Mouse (Mus musculus): ENCODE measurements around the gene Gm14408. TPM values are rescaled to one million over a fixed set of nuclear protein-coding genes. Genes with fewer than 3 reads are reported as not detected.

The Gm14408 gene
- polyA plus RNA-seq (2014; fragmentation: Illumina TruSeq; extraction: RNeasy Lipid Tissue Mini Kit (QIAGEN cat#74804); ENCODE audit: low replicate concordance), result not detected

DNA sequence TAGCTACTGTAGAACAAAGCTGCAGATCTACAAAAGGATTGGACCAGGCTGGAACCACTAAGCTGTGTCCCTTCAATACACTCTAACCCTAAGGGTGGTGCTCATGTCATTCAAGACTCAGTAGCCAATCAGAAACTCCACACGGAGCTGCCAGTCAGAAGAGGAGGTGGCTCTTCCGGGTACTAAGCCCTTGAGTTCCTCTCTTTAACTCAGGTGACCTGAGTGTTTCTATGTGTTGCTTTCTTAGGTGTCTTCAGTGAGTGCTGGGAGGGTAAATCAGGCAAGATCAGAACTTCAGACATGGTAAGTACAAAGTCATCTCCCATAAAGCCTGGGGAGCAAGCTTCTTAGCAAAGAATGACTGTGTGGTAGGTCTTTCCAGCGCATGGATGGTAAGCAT, at the start of gene Gm14408:
TSS of gene Gm14408 (plus strand) at position 301 of the 400 bp plus-strand sequence.

DNA sequence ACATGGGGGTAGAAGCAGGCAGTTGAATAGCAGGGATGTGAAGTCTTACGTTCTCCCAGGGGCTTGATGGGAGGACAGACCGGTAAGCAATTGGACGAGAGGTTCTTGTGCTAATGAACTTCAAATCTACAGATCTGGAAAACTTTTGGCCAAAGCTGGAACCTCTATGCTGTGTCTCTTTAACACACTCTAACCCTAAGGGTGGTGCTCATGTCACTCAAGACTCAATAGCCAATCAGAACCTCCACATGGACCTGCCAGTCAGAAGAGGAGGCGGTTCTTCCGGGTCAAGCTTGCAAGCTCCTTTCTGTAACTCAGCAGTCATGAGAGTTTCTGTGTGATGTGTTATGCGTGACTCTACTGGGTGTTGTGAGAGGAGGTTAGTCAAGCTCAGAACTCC, 32.6 kb upstream of the Gm14408 start, which contains the start of gene Gm14295:
TSS of gene Gm14295 (plus strand) at position 301 of the 400 bp plus-strand sequence.

Other genes starting within 250 kb of the Gm14408 start
- gene Gm14308, start 194.8 kb upstream of the Gm14408 start, polyA plus RNA-seq (2014; fragmentation: Illumina TruSeq; extraction: RNeasy Lipid Tissue Mini Kit (QIAGEN cat#74804); ENCODE audit: low replicate concordance), result 16.7 TPM
- 39.2 TPM for gene Zfp973, start 160.6 kb upstream of the Gm14408 start, polyA plus RNA-seq (2014; fragmentation: Illumina TruSeq; extraction: RNeasy Lipid Tissue Mini Kit (QIAGEN cat#74804); ENCODE audit: low replicate concordance)
- gene Gm14305, start 122.8 kb upstream of the Gm14408 start, polyA plus RNA-seq (2014; fragmentation: Illumina TruSeq; extraction: RNeasy Lipid Tissue Mini Kit (QIAGEN cat#74804); ENCODE audit: low replicate concordance), result 69.2 TPM
- 32.6 TPM for gene Gm14295, start 32.5 kb upstream of the Gm14408 start, polyA plus RNA-seq (2014; fragmentation: Illumina TruSeq; extraction: RNeasy Lipid Tissue Mini Kit (QIAGEN cat#74804); ENCODE audit: low replicate concordance)
- gene Gm14296, start 96.7 kb downstream of the Gm14408 start, polyA plus RNA-seq (2014; fragmentation: Illumina TruSeq; extraction: RNeasy Lipid Tissue Mini Kit (QIAGEN cat#74804); ENCODE audit: low replicate concordance), result 25.2 TPM
- gene Gm14419, start 169.8 kb downstream of the Gm14408 start, polyA plus RNA-seq (2014; fragmentation: Illumina TruSeq; extraction: RNeasy Lipid Tissue Mini Kit (QIAGEN cat#74804); ENCODE audit: low replicate concordance), result 10.7 TPM
- gene Gm14401, start 243.2 kb downstream of the Gm14408 start, polyA plus RNA-seq (2014; fragmentation: Illumina TruSeq; extraction: RNeasy Lipid Tissue Mini Kit (QIAGEN cat#74804); ENCODE audit: low replicate concordance), result 0.67 TPM